Mouse (Mus musculus) stomach, postnatal 0 days (tissue): ENCODE measurements around the gene Tescl. TPM values are rescaled to one million over a fixed set of nuclear protein-coding genes. Genes with fewer than 3 reads are reported as not detected.

Source experiments
- ATAC-seq: fragments of 200-750 bp; cut with Nextera tagmentation; 2 replicates; pipeline ENCODE4 v1.8.0; 2017; ENCODE audit not compliant: low FRiP score, low TSS enrichment
- DNase-seq: peaks from one replicate; pipeline ENCODE4 v3.0.0-alpha.2; 2016; ENCODE audit warnings: low spot score
- H3K27ac ChIP-seq: fragments of 300-500 bp; sonication (generic); replicated peaks from 2 replicates; pipeline ENCODE4 v1.5.1; 2014; ENCODE audit warnings: mild to moderate bottlenecking, control low read depth
- H3K27me3 ChIP-seq: fragments of 300-500 bp; sonication (generic); 2 replicates; pipeline ENCODE4 v1.6.1; 2014; ENCODE audit warnings: low read length; ENCODE audit not compliant: control insufficient read depth, insufficient read depth
- H3K36me3 ChIP-seq: fragments of 300-500 bp; sonication (generic); 2 replicates; pipeline ENCODE4 v1.6.1; 2014; ENCODE audit warnings: low read length, mixed read lengths; ENCODE audit not compliant: control insufficient read depth, insufficient read depth
- H3K4me1 ChIP-seq: fragments of 300-500 bp; sonication (generic); replicated peaks from 2 replicates; pipeline ENCODE4 v1.6.1; 2014; ENCODE audit warnings: antibody characterized with exemption; ENCODE audit not compliant: control insufficient read depth, insufficient read depth
- H3K4me2 ChIP-seq: fragments of 300-500 bp; sonication (generic); replicated peaks from 2 replicates; pipeline ENCODE4 v1.6.1; 2014; ENCODE audit warnings: low read depth, mild to moderate bottlenecking, control low read depth, moderate library complexity
- H3K4me3 ChIP-seq: fragments of 300-500 bp; sonication (generic); 2 replicates; pipeline ENCODE4 v1.5.1; 2014; ENCODE audit warnings: low read depth, low read length, control low read depth
- H3K9ac ChIP-seq: fragments of 300-500 bp; sonication (generic); 2 replicates; pipeline ENCODE4 v1.6.1; 2014; ENCODE audit warnings: mild to moderate bottlenecking, low read length, control low read depth, mixed read lengths
- H3K9me3 ChIP-seq: fragments of 300-500 bp; sonication (generic); 2 replicates; pipeline ENCODE4 v1.6.1; 2016; ENCODE audit warnings: low read length; ENCODE audit not compliant: control insufficient read depth
- CTCF ChIP-seq: IDR thresholded peaks from 2 replicates; pipeline ENCODE4 v1.5.1; 2016; ENCODE audit warnings: antibody characterized with exemption, low read depth, mild to moderate bottlenecking, moderate library complexity
- EP300 ChIP-seq: optimal IDR thresholded peaks from 2 replicates; pipeline ENCODE3; 2016; ENCODE audit warnings: antibody characterized with exemption
- WGBS: fragments of 180-500 bp; shearing (Covaris S2); extraction: QIAGEN DNeasy Blood & Tissue Kit; methylation state at CpG from one replicate; pipeline ENCODE4 v1.1.7; 2014; 5-methylcytosine and 5-hydroxymethylcytosine counted together
- polyA plus RNA-seq: library from polyadenylated mRNA; unstranded; fragments of >200 nt; fragmentation: Nextera tagmentation; extraction: Ambion mirVana; gene quantifications from 2 replicates; pipeline ENCODE4 v1.2.1, GENCODE M21; 2015

Tescl gene
- polyA plus RNA-seq, 1 experiment from 2014 or later = 0.15 TPM

- Histone ChIP-seq H3K36me3 (no peaks in the 10 kb centered on the region), H3K9ac (peak overlapping the region; percentile 50), H3K4me2 (peak overlapping the region; percentile 49), H3K4me1 (peaks cover 9% of the 10 kb centered on the region; the same call in 1 of the 2 replicates), H3K4me3 (peak overlapping the region; percentile 17; the same call in 1 of the 2 replicates), H3K27me3 (no peaks in the 10 kb centered on the region), H3K27ac (0 out of 2 replicates have a peak overlapping the region, but pooled peaks have one; percentile 24), H3K9me3 (no peaks in the 10 kb centered on the region)
- peak; percentile 87 for DNase-seq
- TF ChIP-seq EP300 (no peak), CTCF (peak; percentile 70)
- ATAC-seq = peak; percentile 91
- 10% methylated on average over 47 of the region's 49 CpGs for WGBS
Observed at GRCm38 (mm10) chr7:24377091-24377865, 43.5 kb upstream of the Tescl start.

- DNase-seq (no peak), ATAC-seq (no peak)
- H3K9me3 ChIP-seq = no peaks in the 10 kb centered on the region
- no peak overlapping the region for H3K4me3 ChIP-seq
- no peak overlapping the region for H3K9ac ChIP-seq
- H3K4me2 ChIP-seq = no peak overlapping the region
- H3K36me3 ChIP-seq = no peaks in the 10 kb centered on the region
- H3K4me1 ChIP-seq = peaks cover 9% of the 10 kb centered on the region; the same call in 1 of the 2 replicates
- no peak overlapping the region for H3K27ac ChIP-seq
- WGBS = 83% methylated on average over 8 of the region's 8 CpGs
- no peaks in the 10 kb centered on the region for H3K27me3 ChIP-seq
- no peak for TF ChIP-seq CTCF
- no peak for TF ChIP-seq EP300
Observed at GRCm38 (mm10) chr7:24376456-24376855, 42.7 kb upstream of the Tescl start.

- peak overlapping the region; percentile 56 for H3K27ac ChIP-seq
- 34% methylated on average over 19 of the region's 20 CpGs for WGBS
- ATAC-seq = 0 out of 2 replicates have a peak, but pooled peaks have one; percentile 6
Observed at GRCm38 (mm10) chr7:24373538-24374379, 40.0 kb upstream of the Tescl start.

GRCm38 (mm10) chr7:24372786-24373185 lies 39.0 kb upstream of the Tescl start:
- H3K27me3 ChIP-seq = no peaks in the 10 kb centered on the region
- no peak overlapping the region for H3K4me2 ChIP-seq
- H3K9ac ChIP-seq = no peak overlapping the region
- no peaks in the 10 kb centered on the region for H3K9me3 ChIP-seq
- 71% methylated on average over 4 of the region's 4 CpGs for WGBS
- no peak for DNase-seq
- peak overlapping the region; percentile 25; the same call in 1 of the 2 replicates for H3K27ac ChIP-seq
- ATAC-seq = no peak
- H3K36me3 ChIP-seq = no peaks in the 10 kb centered on the region
- no peak overlapping the region for H3K4me3 ChIP-seq
- peaks cover 9% of the 10 kb centered on the region; the same call in 1 of the 2 replicates for H3K4me1 ChIP-seq
- no peak for TF ChIP-seq EP300
- TF ChIP-seq CTCF = no peak

More at GRCm38 (mm10) chr7:24373538-24374379, 40.0 kb upstream of the Tescl start:
- Histone ChIP-seq H3K9me3 (no peaks in the 10 kb centered on the region), H3K36me3 (no peaks in the 10 kb centered on the region), H3K4me2 (0 out of 2 replicates have a peak overlapping the region, but pooled peaks have one; percentile 5), H3K4me1 (peaks cover 9% of the 10 kb centered on the region; the same call in 1 of the 2 replicates), H3K9ac (no peak overlapping the region), H3K27me3 (no peaks in the 10 kb centered on the region), H3K4me3 (no peak overlapping the region)
- TF ChIP-seq EP300 = no peak
- no peak for TF ChIP-seq CTCF
- peak; percentile 82 for DNase-seq

- Histone ChIP-seq H3K4me1 (peaks cover 6% of the 10 kb centered on the region; the same call in 1 of the 2 replicates), H3K4me3 (no peak overlapping the region), H3K36me3 (no peaks in the 10 kb centered on the region), H3K4me2 (no peak overlapping the region), H3K27ac (peak overlapping the region; percentile 25; the same call in 1 of the 2 replicates), H3K9ac (no peak overlapping the region), H3K27me3 (no peaks in the 10 kb centered on the region), H3K9me3 (no peaks in the 10 kb centered on the region)
- WGBS = 53% methylated on average over 8 of the region's 11 CpGs
- TF ChIP-seq EP300 = no peak
- TF ChIP-seq CTCF = no peak
- DNase-seq = peak; percentile 85
- ATAC-seq = peak; percentile 73
Observed at GRCm38 (mm10) chr7:24372300-24372699, 38.6 kb upstream of the Tescl start.
